Mouse (Mus musculus): ENCODE data around the gene Gm8332. TPM values are rescaled to one million over a fixed set of nuclear protein-coding genes. Genes with fewer than 3 reads are reported as not detected.
"Not testable (repeated sequence)": the region's sequence is repeated elsewhere in the genome, so short reads cannot be mapped to it uniquely, and the experiment has no call there.

Gm8332 gene
- polyA plus RNA-seq, 1 experiment from 2014 or later = not detected

DNA sequence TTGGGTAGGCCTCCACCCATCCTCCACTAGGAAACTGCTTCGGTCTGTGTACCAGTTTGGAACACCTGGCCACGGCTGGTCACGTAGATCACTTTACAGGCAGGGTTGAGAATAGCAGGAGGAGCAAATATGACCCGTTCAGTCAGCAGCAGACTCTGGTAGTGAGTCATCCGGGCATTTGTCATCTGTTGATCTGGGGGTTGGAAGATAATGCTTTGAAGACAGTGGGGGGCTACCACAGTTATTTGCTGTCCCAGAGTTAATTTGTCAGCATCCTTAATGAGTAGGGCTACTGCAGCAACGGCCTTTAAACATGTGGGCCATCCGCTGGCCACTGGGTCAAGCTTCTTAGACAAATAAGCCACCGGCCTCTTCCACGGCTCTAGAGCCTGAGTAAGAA, 38.4 kb downstream of the Gm8332 start:
- ATAC-seq (ENCODE audit: insufficient number of reproducible peaks, low FRiP score); H3K36me3 ChIP-seq; H3K27ac ChIP-seq (ENCODE audit: poor library complexity, severe bottlenecking); H3K4me2 ChIP-seq; H3K4me1 ChIP-seq (replicated peaks); H3K27me3 ChIP-seq (replicated peaks); H3K4me3 ChIP-seq; H3K9ac ChIP-seq: not testable (repeated sequence)
- WGBS = 75% methylated on average over 9 of the region's 9 CpGs
- H3K9me3 ChIP-seq (replicated peaks) = peaks cover 12% of the 10 kb centered on the region

DNA sequence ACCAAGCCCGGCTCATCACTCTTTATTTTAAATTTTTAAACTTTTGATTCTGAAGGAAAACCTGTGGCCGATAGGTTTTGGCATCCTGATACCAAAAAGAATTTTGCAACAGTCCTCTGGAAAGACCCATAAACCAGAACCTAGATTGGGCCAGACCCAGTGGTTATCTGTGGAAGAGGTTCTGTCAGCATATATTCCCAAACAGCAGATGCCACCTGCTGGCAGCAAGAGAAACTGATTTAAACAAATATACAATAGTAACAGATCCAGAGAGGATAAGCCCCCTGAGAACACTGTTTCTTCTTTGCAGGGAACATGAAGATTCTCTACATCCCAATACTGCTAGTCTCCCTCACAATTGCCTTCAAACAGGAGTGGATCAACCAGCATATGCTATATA, 47.0 kb downstream of the Gm8332 start:
- Histone ChIP-seq H3K4me3 (no peak overlapping the region), H3K4me1 (replicated peaks) (no peaks in the 10 kb centered on the region), H3K9ac (no peak overlapping the region), H3K9me3 (replicated peaks) (peaks cover 3% of the 10 kb centered on the region; the same call in 1 of the 2 replicates), H3K27me3 (replicated peaks) (no peaks in the 10 kb centered on the region), H3K36me3 (no peaks in the 10 kb centered on the region), H3K27ac (ENCODE audit: poor library complexity, severe bottlenecking) (no peak overlapping the region), H3K4me2 (no peak overlapping the region)
- no peak for ATAC-seq (ENCODE audit: insufficient number of reproducible peaks, low FRiP score)
- whole genome bisulfite sequencing = 80% methylated on average over 2 of the region's 2 CpGs

Other genes with a start within 250 kb of the Gm8332 start
- gene Gm2075, start 238.3 kb downstream of the Gm8332 start, polyA plus RNA-seq (2016; fragmentation: Nextera tagmentation; extraction: Ambion mirVana) = not detected in 2 replicates
- gene Gm6803, start 231.3 kb downstream of the Gm8332 start, polyA plus RNA-seq (2016; fragmentation: Nextera tagmentation; extraction: Ambion mirVana) = not detected in 2 replicates
- gene Gm2056, start 223.1 kb downstream of the Gm8332 start, polyA plus RNA-seq (2016; fragmentation: Nextera tagmentation; extraction: Ambion mirVana) = not detected in 2 replicates
- gene Gm16368, start 166.4 kb downstream of the Gm8332 start, polyA plus RNA-seq (2016; fragmentation: Nextera tagmentation; extraction: Ambion mirVana) = not detected in 2 replicates
- gene Gm10436, start 68.0 kb downstream of the Gm8332 start, polyA plus RNA-seq (2016; fragmentation: Nextera tagmentation; extraction: Ambion mirVana) = not detected in 2 replicates
- not detected in 2 replicates for gene Gm5662, start 24.4 kb upstream of the Gm8332 start, polyA plus RNA-seq (2016; fragmentation: Nextera tagmentation; extraction: Ambion mirVana)
- gene Gm5039, start 73.9 kb upstream of the Gm8332 start, polyA plus RNA-seq (2016; fragmentation: Nextera tagmentation; extraction: Ambion mirVana) = not detected in 2 replicates
- 17.2 and 19.6 TPM in 2 replicates for gene Adck1, start 110.5 kb upstream of the Gm8332 start, polyA plus RNA-seq (2016; fragmentation: Nextera tagmentation; extraction: Ambion mirVana)

All from heart, embryonic 12.5 days (tissue).